Mouse (Mus musculus) ovary, adult 10 weeks (tissue): ENCODE data around the gene Vps29. TPM values are rescaled to one million over a fixed set of nuclear protein-coding genes. Genes with fewer than 3 reads are reported as not detected.

Experiments used
- polyA plus RNA-seq: library from polyadenylated mRNA; stranded (reverse); fragments of 350-450 nt; fragmentation: Illumina TruSeq; extraction: RNeasy Lipid Tissue Mini Kit (QIAGEN cat#74804); gene quantifications from one replicate; pipeline ENCODE4 v1.2.3, GENCODE M21; 2014

Vps29 gene
- 140 TPM for polyA plus RNA-seq

DNA sequence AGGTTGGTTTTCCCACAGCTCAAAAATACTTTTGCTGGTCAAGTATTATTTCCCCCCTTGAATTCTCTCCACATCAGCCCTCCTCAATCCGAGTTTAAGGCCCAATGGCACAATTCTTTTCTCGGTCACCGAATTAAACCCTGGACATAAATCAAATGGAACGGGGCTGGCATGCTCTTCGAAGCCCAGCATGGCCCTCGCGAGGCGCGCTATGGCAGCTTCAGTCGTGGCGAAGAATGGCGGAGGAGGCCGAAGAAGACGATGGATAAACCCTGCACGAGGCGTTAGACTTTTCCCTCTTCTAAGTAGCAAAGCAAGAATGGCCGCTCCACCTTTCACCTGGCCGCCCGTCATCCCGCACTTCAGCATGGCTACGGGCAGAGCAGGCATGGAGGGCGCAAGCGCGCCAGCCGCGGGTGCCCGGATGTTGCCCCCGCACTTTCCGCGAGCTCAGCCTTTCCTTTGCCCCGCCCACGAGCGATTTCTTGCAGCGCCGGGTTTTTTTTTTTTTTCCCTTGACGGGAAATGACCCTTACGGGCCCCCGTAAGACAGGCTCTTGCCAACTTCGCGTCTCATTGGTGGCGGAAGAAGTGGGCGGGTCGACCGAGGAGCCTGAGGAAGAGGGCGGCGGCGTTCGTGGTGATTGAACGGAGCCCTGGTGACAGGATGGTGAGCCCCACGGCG lies at the start of gene Vps29, which contains the start of gene Rad9b:
Gene Vps29, plus strand, starts transcription at position 563 of the 685 bp plus-strand sequence.
Gene Rad9b, minus strand, starts transcription at position 427 of the 685 bp plus-strand sequence.

DNA sequence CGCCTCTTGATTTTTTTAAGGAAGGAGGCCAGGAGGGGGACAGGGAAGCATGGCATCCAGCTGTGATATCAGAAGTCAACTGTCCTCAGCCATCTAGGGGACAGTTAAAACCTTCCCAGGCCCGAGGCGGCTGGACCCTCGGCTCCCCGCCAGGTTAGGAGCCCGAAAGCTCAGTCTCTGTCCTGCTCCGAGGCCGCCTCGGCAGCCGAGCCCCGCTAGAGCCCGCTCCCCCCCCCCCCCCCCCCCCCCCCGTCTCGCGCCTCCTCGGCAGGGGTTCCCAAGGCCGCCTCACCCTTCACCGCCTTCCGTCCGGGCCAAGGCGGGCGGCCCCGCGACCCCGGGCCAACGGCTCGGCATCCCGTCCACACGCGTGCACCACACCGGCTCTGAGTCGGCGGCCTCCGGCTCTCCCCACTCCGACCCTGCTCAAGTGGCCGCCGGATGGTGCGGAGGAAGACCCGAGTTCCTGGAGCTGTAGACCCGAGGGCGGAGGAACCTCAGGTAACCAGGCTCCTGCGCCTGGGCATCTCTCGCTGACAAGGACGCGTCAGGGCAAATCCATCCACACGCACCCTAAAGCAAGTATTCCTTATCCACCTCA lies 17.5 kb downstream of the Vps29 start, which contains the start of gene Gpn3:
Gene Gpn3, plus strand, starts transcription at position 286 of the 601 bp plus-strand sequence.

DNA sequence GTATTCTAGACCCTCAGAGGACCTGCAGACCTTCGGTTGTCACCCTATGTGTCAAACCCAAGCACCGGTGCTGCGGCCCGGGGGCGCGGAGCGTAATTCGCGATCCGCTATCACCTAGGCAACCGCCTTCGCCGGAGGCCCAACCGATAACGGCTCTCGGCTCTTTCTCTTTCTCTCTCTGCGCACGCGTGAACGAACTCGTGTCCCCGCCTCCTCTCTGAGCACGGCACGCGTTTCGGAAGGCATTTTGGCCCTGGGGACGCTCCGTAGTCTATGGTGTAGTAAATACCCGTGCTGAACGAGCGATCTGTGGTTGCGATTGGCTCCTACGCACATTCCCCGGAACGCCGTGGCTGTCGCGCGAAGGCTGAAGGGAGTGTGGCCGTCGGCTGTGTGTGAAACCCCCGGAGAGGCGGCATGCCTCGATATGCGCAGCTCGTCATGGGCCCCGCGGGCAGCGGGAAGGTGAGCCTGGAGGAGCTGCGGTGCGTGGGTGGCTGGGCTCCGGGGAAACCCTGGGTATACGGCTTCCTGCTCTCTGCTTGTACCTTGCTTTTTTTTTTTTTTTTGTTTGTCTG lies 18.1 kb downstream of the Vps29 start, which contains the start of gene Fam216a:
Gene Fam216a, minus strand, starts transcription at position 173 of the 578 bp plus-strand sequence.

DNA sequence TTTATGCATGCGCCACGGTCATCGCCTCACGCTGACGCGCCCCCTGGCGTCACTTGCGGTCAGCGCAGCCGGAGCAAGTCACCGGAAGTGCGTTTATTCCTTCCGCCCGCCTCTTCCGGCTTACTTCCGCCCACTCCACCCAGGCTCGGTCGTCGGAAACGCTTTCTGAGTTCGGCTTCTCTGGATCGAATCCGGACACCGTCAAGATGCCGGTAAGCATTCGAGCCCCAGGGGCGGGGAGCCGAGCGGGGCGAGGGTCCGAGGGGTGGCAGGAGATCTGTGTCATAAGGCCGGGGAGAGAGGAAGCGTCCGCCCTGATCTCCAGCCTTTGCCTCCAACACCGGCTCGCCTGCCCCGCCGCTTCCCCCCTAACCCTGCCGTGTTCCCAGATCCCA lies 37.6 kb downstream of the Vps29 start, which contains the start of gene Arpc3:
Gene Arpc3, plus strand, starts transcription at position 93 of the 395 bp plus-strand sequence.

Other genes with a start within 250 kb of the Vps29 start
- not detected for gene Ccdc63, start 213.5 kb upstream of the Vps29 start, polyA plus RNA-seq
- gene Ppp1cc, start 196.1 kb upstream of the Vps29 start, polyA plus RNA-seq = 470 TPM
- gene Hvcn1, start 147.6 kb upstream of the Vps29 start, polyA plus RNA-seq = 1.1 TPM
- gene Tctn1, start 89.9 kb upstream of the Vps29 start, polyA plus RNA-seq = 2.5 TPM
- gene Pptc7, start 70.0 kb upstream of the Vps29 start, polyA plus RNA-seq = 35.9 TPM
- 2.8 TPM for gene Rad9b, start 136 bp upstream of the Vps29 start, polyA plus RNA-seq
- gene Gpn3, start 17.5 kb downstream of the Vps29 start, polyA plus RNA-seq = 20.9 TPM
- gene Fam216a, start 18.0 kb downstream of the Vps29 start, polyA plus RNA-seq = 20.3 TPM
- 140 TPM for gene Arpc3, start 37.5 kb downstream of the Vps29 start, polyA plus RNA-seq
- gene Anapc7, start 67.3 kb downstream of the Vps29 start, polyA plus RNA-seq = 14.4 TPM
- gene Atp2a2, start 147.9 kb downstream of the Vps29 start, polyA plus RNA-seq = 300 TPM